Mouse (Mus musculus) kidney, adult 2 months (tissue): ENCODE measurements around the gene Snx29. TPM values are rescaled to one million over a fixed set of nuclear protein-coding genes. Genes with fewer than 3 reads are reported as not detected.

ENCODE experiments used
- DNase-seq: peaks from one replicate; pipeline ENCODE4 v3.0.0; 2021
- H3K27ac ChIP-seq: fragments of 200-500 bp; 2 replicates; pipeline ENCODE4 v1.5.1; 2012; ENCODE audit warnings: low read depth, low read length, control low read depth, inconsistent platforms; ENCODE audit not compliant: insufficient read depth
- H3K27me3 ChIP-seq: fragments of 200-500 bp; replicated peaks from 2 replicates; pipeline ENCODE4 v1.6.1; 2012; ENCODE audit warnings: mild to moderate bottlenecking, moderate library complexity, low read length, inconsistent platforms; ENCODE audit not compliant: control insufficient read depth, insufficient read depth
- H3K36me3 ChIP-seq: fragments of 200-500 bp; 2 replicates; pipeline ENCODE4 v1.6.1; 2012; ENCODE audit warnings: mild to moderate bottlenecking, moderate library complexity, low read length, inconsistent platforms; ENCODE audit not compliant: control insufficient read depth, insufficient read depth
- H3K4me1 ChIP-seq: fragments of 200-500 bp; 2 replicates; pipeline ENCODE4 v1.6.1; 2011; ENCODE audit warnings: low read length; ENCODE audit not compliant: control insufficient read depth, insufficient read depth
- H3K4me3 ChIP-seq: fragments of 200-500 bp; 2 replicates; pipeline ENCODE4 v1.5.1; 2011; ENCODE audit warnings: mild to moderate bottlenecking, low read depth, low read length, control low read depth; ENCODE audit not compliant: insufficient read depth
- CTCF ChIP-seq: fragments of 200-500 bp; conservative IDR thresholded peaks from 2 replicates; pipeline ENCODE4 v1.5.1; 2011; ENCODE audit warnings: low read depth, mild to moderate bottlenecking, control low read depth, low read length, moderate library complexity, mixed read lengths; ENCODE audit not compliant: insufficient read depth, insufficient read length
- POLR2A ChIP-seq: fragments of 200-500 bp; IDR thresholded peaks from one replicate; pipeline ENCODE4 v1.6.1; 2011; ENCODE audit warnings: low read depth, low read length, control low read depth
- WGBS: fragments of 180-500 bp; shearing (Covaris S2); methylation state at CpG from one replicate; pipeline ENCODE4 v1.1.7; 2018; 5-methylcytosine and 5-hydroxymethylcytosine counted together
- polyA plus RNA-seq: library from polyadenylated mRNA; depleted of rRNA; stranded (reverse); fragments of >200 nt; gene quantifications from 2 replicates; pipeline ENCODE4 v1.2.3, GENCODE M21; 2012

Snx29 gene
- polyA plus RNA-seq, 1 experiment: 64.8 TPM

DNA sequence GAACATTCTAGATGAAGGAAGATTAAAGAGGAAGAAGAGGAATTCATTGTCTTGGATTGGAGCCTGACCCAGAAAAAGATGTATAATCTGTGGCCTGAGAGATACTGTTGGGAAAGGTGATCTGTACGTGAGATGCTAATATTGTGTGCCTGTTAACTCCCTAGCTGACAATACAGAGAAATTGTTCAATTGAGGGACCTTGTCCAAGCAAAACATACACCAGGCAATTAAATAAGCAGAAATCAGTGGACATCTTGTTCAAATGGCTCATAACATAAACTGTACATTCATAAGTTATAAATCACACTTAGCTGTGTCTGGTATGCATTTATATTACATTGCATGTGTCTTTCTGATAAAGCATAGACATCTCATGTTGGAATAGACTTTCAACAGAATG lies 451.6 kb downstream of the Snx29 start:
- TF ChIP-seq POLR2A: no peak
- no peak for TF ChIP-seq CTCF
- Histone ChIP-seq H3K4me1 (no peaks in the 10 kb centered on the region), H3K27me3 (no peaks in the 10 kb centered on the region), H3K36me3 (no peaks in the 10 kb centered on the region), H3K27ac (no peak overlapping the region), H3K4me3 (no peak overlapping the region)
- WGBS: 95% methylated on average over 1 of the region's 1 CpGs
- DNase-seq: no peak

DNA sequence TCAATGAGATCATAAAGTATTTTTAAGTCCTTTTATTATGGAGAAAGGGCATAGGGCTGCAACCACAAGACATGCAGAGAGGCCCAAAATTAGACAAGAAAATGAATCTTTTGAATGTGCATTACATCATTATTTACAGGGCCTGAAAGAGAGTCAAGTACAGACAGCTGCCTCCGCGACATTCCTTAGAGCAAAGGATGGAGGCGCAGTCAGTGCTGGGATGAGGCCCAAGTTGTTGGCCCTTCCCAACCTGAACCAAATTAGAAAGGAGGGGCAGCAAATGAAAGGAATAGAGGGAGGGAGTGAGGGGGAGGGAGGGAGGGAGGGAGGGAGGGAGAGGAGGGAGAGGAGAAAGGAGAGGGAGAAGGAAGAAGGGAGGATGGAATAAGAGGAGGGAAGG lies 453.8 kb downstream of the Snx29 start:
- WGBS: 77% methylated on average over 3 of the region's 3 CpGs
- Histone ChIP-seq H3K4me3 (no peak overlapping the region), H3K27me3 (no peaks in the 10 kb centered on the region), H3K4me1 (no peaks in the 10 kb centered on the region), H3K27ac (no peak overlapping the region), H3K36me3 (no peaks in the 10 kb centered on the region)
- DNase-seq: no peak
- TF ChIP-seq POLR2A (no peak), CTCF (no peak)

GRCm38 (mm10) chr16:11778191-11778590 lies 455.5 kb downstream of the Snx29 start:
- H3K4me1 ChIP-seq: no peaks in the 10 kb centered on the region
- no peak overlapping the region for H3K27ac ChIP-seq
- H3K4me3 ChIP-seq: no peak overlapping the region
- H3K36me3 ChIP-seq: no peaks in the 10 kb centered on the region
- no peak for DNase-seq
- TF ChIP-seq CTCF (no peak), POLR2A (no peak)
- WGBS: 75% methylated on average over 5 of the region's 5 CpGs
- H3K27me3 ChIP-seq: no peaks in the 10 kb centered on the region

DNA sequence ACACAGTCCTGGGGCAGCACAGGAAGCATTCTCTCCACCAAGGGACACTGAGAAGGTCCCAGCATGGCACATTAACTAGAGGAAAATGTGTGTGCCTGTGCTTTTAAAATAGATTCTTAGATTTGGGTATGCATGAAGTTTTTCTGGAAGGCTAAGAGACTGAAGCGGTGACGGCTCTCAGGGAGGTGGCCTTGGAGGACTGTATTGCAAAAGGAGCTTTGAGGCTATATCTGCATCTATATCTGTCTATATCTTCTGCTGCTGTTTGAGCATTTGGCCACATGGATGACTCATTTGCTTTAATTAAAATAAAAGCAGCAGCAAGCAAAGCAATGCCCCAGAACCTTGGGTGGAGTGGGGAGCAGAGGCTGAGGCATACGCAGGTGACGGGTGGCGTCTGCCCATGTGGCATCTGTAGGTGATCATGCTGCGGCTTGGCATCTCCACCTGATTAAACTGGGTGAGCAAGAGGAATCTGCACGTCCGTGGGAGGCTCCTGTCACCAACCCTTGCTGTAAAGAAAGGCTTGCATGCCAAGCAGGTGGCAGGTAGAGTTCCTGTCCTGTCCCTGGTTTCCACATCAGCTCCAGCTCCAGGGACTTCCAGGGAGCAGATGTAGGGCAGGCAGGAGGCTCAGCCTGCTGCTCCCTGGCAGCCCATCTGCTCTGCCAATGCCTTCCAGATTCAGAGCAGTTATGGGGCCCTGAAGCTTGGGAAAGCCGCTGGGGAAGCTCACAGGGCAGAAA lies 456.2 kb downstream of the Snx29 start:
- Histone ChIP-seq H3K4me1 (no peaks in the 10 kb centered on the region), H3K27me3 (no peaks in the 10 kb centered on the region), H3K27ac (no peak overlapping the region), H3K36me3 (no peaks in the 10 kb centered on the region), H3K4me3 (no peak overlapping the region)
- DNase-seq: no peak
- 83% methylated on average over 9 of the region's 9 CpGs for WGBS
- TF ChIP-seq POLR2A (no peak), CTCF (no peak)

- Histone ChIP-seq H3K4me1 (no peaks in the 10 kb centered on the region), H3K36me3 (no peaks in the 10 kb centered on the region), H3K27me3 (no peaks in the 10 kb centered on the region), H3K27ac (no peak overlapping the region), H3K4me3 (no peak overlapping the region)
- no peak for DNase-seq
- 29% methylated on average over 2 of the region's 2 CpGs for WGBS
- TF ChIP-seq POLR2A (no peak), CTCF (no peak)
Measured at GRCm38 (mm10) chr16:11782082-11782481, 459.4 kb downstream of the Snx29 start.

DNA sequence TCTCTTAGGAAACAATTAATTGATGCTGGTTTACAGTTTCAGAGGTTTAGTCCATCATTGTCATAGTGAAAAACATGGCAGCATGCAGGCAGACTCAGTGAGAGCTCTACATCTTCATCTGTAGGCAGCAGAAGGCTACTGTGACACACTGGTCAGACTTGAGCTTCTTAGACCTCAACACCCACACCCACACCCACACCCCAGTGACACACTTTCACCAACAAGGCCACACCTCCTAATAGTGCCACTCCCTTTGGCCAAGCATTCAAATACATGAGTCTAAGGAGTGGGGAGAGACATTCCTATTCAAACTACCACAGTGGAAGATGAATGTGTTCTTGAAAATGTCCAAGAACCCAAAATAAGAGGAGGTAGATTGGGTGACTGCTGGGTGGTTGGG lies 460.6 kb downstream of the Snx29 start:
- Histone ChIP-seq H3K36me3 (no peaks in the 10 kb centered on the region), H3K27ac (no peak overlapping the region), H3K27me3 (no peaks in the 10 kb centered on the region), H3K4me1 (no peaks in the 10 kb centered on the region), H3K4me3 (no peak overlapping the region)
- TF ChIP-seq POLR2A (no peak), CTCF (no peak)
- no peak for DNase-seq

GRCm38 (mm10) chr16:11784354-11784753 lies 461.6 kb downstream of the Snx29 start:
- no peaks in the 10 kb centered on the region for H3K4me1 ChIP-seq
- H3K4me3 ChIP-seq: no peak overlapping the region
- no peaks in the 10 kb centered on the region for H3K27me3 ChIP-seq
- TF ChIP-seq POLR2A: no peak
- no peak for TF ChIP-seq CTCF
- no peak for DNase-seq
- H3K27ac ChIP-seq: no peak overlapping the region
- 66% methylated on average over 4 of the region's 4 CpGs for WGBS
- H3K36me3 ChIP-seq: no peaks in the 10 kb centered on the region
